In the genomic region with DNA sequence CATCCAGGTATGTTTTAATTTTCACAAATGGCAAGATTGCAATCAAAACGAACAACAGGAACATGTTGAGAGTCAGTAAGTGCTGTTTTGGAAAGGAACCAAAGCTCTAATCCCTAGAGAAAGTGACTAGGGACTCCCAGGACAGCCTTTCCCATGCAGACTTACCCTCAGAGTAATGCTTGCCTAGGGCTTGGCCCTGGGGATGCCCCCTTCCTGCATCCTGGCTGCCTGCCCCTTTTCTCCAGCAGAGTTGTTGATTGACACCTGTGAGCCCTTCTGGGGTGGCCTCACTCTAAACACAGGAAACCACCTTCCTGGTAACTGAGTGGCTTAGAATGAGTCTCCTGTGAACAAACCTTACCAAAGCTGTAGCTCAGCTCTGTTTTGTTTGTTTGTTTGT, we compare ENCODE assay signal across 8 mouse cellular contexts. TPM values are rescaled to one million over a fixed set of nuclear protein-coding genes. Genes with fewer than 3 reads are reported as not detected.
A peak's percentile ranks its signal among the peaks of the same experiment; 100 is the strongest.
DNase-seq lines count a peak whose midpoint lies in the region; TF ChIP-seq lines count a peak whose summit lies in the region.

No protein-coding gene starts in this region.

- peaks cover 90% of the 10 kb centered on the region for H3K79me2 ChIP-seq in macrophage (ENCODE audit: inconsistent target)

- peak overlapping the region; percentile 96 for H3K27ac ChIP-seq in gastrocnemius, adult 2 months
- H3K27ac ChIP-seq in spleen, adult 2 months (ENCODE audit: insufficient read depth, low read length) = peak overlapping the region; percentile 65
- H3K27ac ChIP-seq in macrophage = 0 out of 2 replicates have a peak overlapping the region, but pooled peaks have one; percentile 89

- H3K27me3 ChIP-seq in spleen, adult 2 months (ENCODE audit: control insufficient read depth, insufficient read depth, low read length) = no peaks in the 10 kb centered on the region

- 5% methylated on average over 1 of the region's 1 CpGs for WGBS in spleen, adult 2 months
- 7% methylated on average over 1 of the region's 1 CpGs for WGBS in macrophage (ENCODE audit: missing documents)

- H3K36me3 ChIP-seq in spleen, adult 2 months (ENCODE audit: control insufficient read depth, insufficient read depth, low read length) = no peaks in the 10 kb centered on the region
- no peaks in the 10 kb centered on the region for H3K36me3 ChIP-seq in macrophage (ENCODE audit: inconsistent target)

- TF ChIP-seq CTCF in gastrocnemius, adult 2 months (IDR thresholded peaks at IDR 0.05) = no peak
- TF ChIP-seq CTCF in spleen, adult 2 months (IDR thresholded peaks at IDR 0.05; ENCODE audit: extremely low read depth, insufficient read depth, insufficient read length, insufficient replicate concordance) = no peak

- no peak for TF ChIP-seq POLR2A in spleen, adult 2 months (IDR thresholded peaks at IDR 0.05; ENCODE audit: low read depth, low read length)

- H3K4me3 ChIP-seq in gastrocnemius, adult 2 months = peak overlapping the region; percentile 77; the same call in 1 of the 2 replicates
- H3K4me3 ChIP-seq in spleen, adult 2 months (ENCODE audit: extremely low read depth, insufficient read depth, insufficient read length) = no peak overlapping the region
- no peak overlapping the region for H3K4me3 ChIP-seq in macrophage (ENCODE audit: inconsistent target)

- no peak for DNase-seq in gastrocnemius, adult 2 months
- no peak for DNase-seq in gastrocnemius, postnatal 4 days (ENCODE audit: low spot score in 2 of 2)
- DNase-seq in spleen, adult 2 months (ENCODE audit: low read depth in 1 of 2, low spot score in 2 of 2) = no peak
- DNase-seq in spleen, postnatal 4 days (ENCODE audit: low spot score in 2 of 2) = no peak
- DNase-seq in frontal cortex, postnatal 36 days (ENCODE audit: low spot score in 2 of 2) = no peak
- DNase-seq in ovary, postnatal 14 days (ENCODE audit: low spot score) = no peak
- DNase-seq in spleen, postnatal 14 days (ENCODE audit: low spot score in 2 of 2) = no peak

- H3K4me1 ChIP-seq in spleen, adult 2 months (ENCODE audit: control insufficient read depth, insufficient read depth, insufficient read length) = peaks cover 50% of the 10 kb centered on the region

- intact Hi-C loops in gastrocnemius, adult 2 months (cut with DNase I) = loop anchor here (5.0 kb wide), 1 partner anchor 56 kb away; the partner anchor contains the start of gene Itpkb

RNA-seq across cellular contexts. Expression of gene Itpkb, which starts 58.2 kb away (rescaled TPM):
- 10 to 100 TPM; 14.7 to 22.7 TPM for total RNA-seq in gastrocnemius, adult 2 months (2021)
- total RNA-seq in gastrocnemius, postnatal 4 days (2021) = 10 to 100 TPM; 43.3 to 46.1 TPM
- polyA plus RNA-seq in spleen, adult 2 months (2012; rRNA removed) = 22.9 and 24.7 TPM in 2 replicates
- 1,000 to 10,000 TPM in 4 of 26 experiments, 100 to 1,000 TPM in 22; 236 to 1,218 (median 566) TPM for total RNA-seq in macrophage (2018; cell fraction: chromatin; rRNA removed)
- total RNA-seq in macrophage (2018; cell fraction: cytosol; rRNA removed) = 100 to 1,000 TPM in 10 of 26 experiments, 10 to 100 TPM in 16; 60.5 to 237 (median 89.4) TPM
- 100 to 1,000 TPM; 208 to 665 (median 325) TPM for total RNA-seq in macrophage (2018; cell fraction: nucleus; rRNA removed)
- polyA plus RNA-seq in macrophage (2018) = 43.7 to 63.0 TPM (median 46.1 TPM) in 3 replicates
